In genomic region chr9:30508966-30509365, GRCm38 (mm10) we compare ENCODE assay signal across 24 mouse cellular contexts.
DNase-seq lines count a peak whose midpoint lies in the region; ATAC-seq and TF ChIP-seq lines count a peak whose summit lies in the region.
"Had no signal": no experiment of that assay in that cellular context is flagged by ENCODE, and none has a peak within 500 bp of the region (broad histone marks: within the 10 kb centered on the region; RNA-seq: fewer than 3 reads in every experiment).

No protein-coding gene starts in this region.

- no peaks in the 10 kb centered on the region for H3K36me3 ChIP-seq in heart, embryonic 11.5 days (ENCODE audit: control insufficient read depth, insufficient read depth, low read length)
- H3K36me3 ChIP-seq in midbrain, postnatal 0 days (ENCODE audit: insufficient read depth, low read length): no peaks in the 10 kb centered on the region
- no peaks in the 10 kb centered on the region for H3K36me3 ChIP-seq in midbrain, embryonic 14.5 days (ENCODE audit: control insufficient read depth, insufficient read depth, low read length)
- no peaks in the 10 kb centered on the region for H3K36me3 ChIP-seq in stomach, postnatal 0 days (ENCODE audit: control insufficient read depth, insufficient read depth, low read length)
- no peaks in the 10 kb centered on the region for H3K36me3 ChIP-seq in liver, postnatal 0 days (replicated peaks; ENCODE audit: insufficient read depth, low read length)
- H3K36me3 ChIP-seq: G1E; heart, embryonic 15.5 days; hindbrain, embryonic 12.5 days; limb, embryonic 12.5 days; midbrain, embryonic 10.5 days had no signal

- H3K27me3 ChIP-seq in heart, embryonic 11.5 days (ENCODE audit: control insufficient read depth, insufficient read depth, low read length): no peaks in the 10 kb centered on the region
- H3K27me3 ChIP-seq in midbrain, postnatal 0 days (ENCODE audit: insufficient read depth, low read length): no peaks in the 10 kb centered on the region
- no peaks in the 10 kb centered on the region for H3K27me3 ChIP-seq in midbrain, embryonic 14.5 days (ENCODE audit: control insufficient read depth, insufficient read depth, low read length)
- H3K27me3 ChIP-seq in stomach, postnatal 0 days (ENCODE audit: control insufficient read depth, insufficient read depth, low read length): no peaks in the 10 kb centered on the region
- H3K27me3 ChIP-seq in liver, postnatal 0 days (ENCODE audit: insufficient read depth, low read length): no peaks in the 10 kb centered on the region
- H3K27me3 ChIP-seq: heart, embryonic 15.5 days; hindbrain, embryonic 12.5 days; limb, embryonic 12.5 days had no signal

- TF ChIP-seq CTCF in midbrain, postnatal 0 days (IDR thresholded peaks at IDR 0.05): no peak
- TF ChIP-seq CTCF in stomach, postnatal 0 days (IDR thresholded peaks at IDR 0.05; ENCODE audit: low read depth): no peak
- TF ChIP-seq CTCF in liver, postnatal 0 days (IDR thresholded peaks at IDR 0.05; ENCODE audit: low read depth): no peak

- H3K9ac ChIP-seq in heart, embryonic 11.5 days (ENCODE audit: low read depth, low read length): no peak overlapping the region
- no peak overlapping the region for H3K9ac ChIP-seq in midbrain, postnatal 0 days (replicated peaks; ENCODE audit: low read length, poor library complexity, severe bottlenecking)
- no peak overlapping the region for H3K9ac ChIP-seq in midbrain, embryonic 14.5 days (replicated peaks; ENCODE audit: low read length)
- no peak overlapping the region for H3K9ac ChIP-seq in stomach, postnatal 0 days (ENCODE audit: low read length)
- H3K9ac ChIP-seq in liver, postnatal 0 days (replicated peaks): no peak overlapping the region
- H3K9ac ChIP-seq: heart, embryonic 15.5 days; hindbrain, embryonic 12.5 days; limb, embryonic 12.5 days had no signal

- no peak overlapping the region for H3K4me3 ChIP-seq in heart, embryonic 11.5 days (ENCODE audit: low read depth, low read length)
- H3K4me3 ChIP-seq in midbrain, postnatal 0 days (ENCODE audit: low read depth, low read length): no peak overlapping the region
- H3K4me3 ChIP-seq in midbrain, embryonic 14.5 days (replicated peaks; ENCODE audit: low read depth, low read length): no peak overlapping the region
- no peak overlapping the region for H3K4me3 ChIP-seq in stomach, postnatal 0 days (ENCODE audit: low read depth, low read length)
- H3K4me3 ChIP-seq in liver, postnatal 0 days (ENCODE audit: low read depth, low read length): no peak overlapping the region
- H3K4me3 ChIP-seq: heart, embryonic 15.5 days; hindbrain, embryonic 12.5 days; limb, embryonic 12.5 days; midbrain, embryonic 10.5 days had no signal

- no peak overlapping the region for H3K4me2 ChIP-seq in heart, embryonic 11.5 days
- no peak overlapping the region for H3K4me2 ChIP-seq in midbrain, postnatal 0 days (ENCODE audit: low read depth, low read length, poor library complexity, severe bottlenecking)
- no peak overlapping the region for H3K4me2 ChIP-seq in midbrain, embryonic 14.5 days (ENCODE audit: low read length)
- H3K4me2 ChIP-seq in stomach, postnatal 0 days (replicated peaks; ENCODE audit: low read depth): no peak overlapping the region
- H3K4me2 ChIP-seq in liver, postnatal 0 days (ENCODE audit: low read depth, low read length): no peak overlapping the region
- H3K4me2 ChIP-seq: heart, embryonic 15.5 days; hindbrain, embryonic 12.5 days; limb, embryonic 12.5 days; liver, embryonic 11.5 days had no signal

- DNase-seq in gastrocnemius, adult 18-20 months (ENCODE audit: low spot score): peak; percentile 55
- DNase-seq in gastrocnemius, postnatal 10 days: no peak
- DNase-seq in heart, adult 8-10 months (ENCODE audit: low spot score): peak; percentile 67
- DNase-seq in midbrain, postnatal 0 days (ENCODE audit: low spot score): peak; percentile 12
- DNase-seq in midbrain, embryonic 14.5 days: no peak
- DNase-seq in stomach, postnatal 0 days (ENCODE audit: low spot score): no peak
- DNase-seq in liver, postnatal 0 days: no peak
- DNase-seq: adrenal gland, postnatal 14 days; cerebellum, adult 2 months; cerebellum, postnatal 36 days; kidney, adult 11 months; lung, adult 18-20 months; lung, postnatal 10 days; thymus, adult 2 months; thymus, postnatal 4 days had no signal

- H3K27ac ChIP-seq in heart, embryonic 11.5 days (ENCODE audit: low read depth, low read length): no peak overlapping the region
- no peak overlapping the region for H3K27ac ChIP-seq in midbrain, postnatal 0 days (ENCODE audit: low read depth, low read length)
- no peak overlapping the region for H3K27ac ChIP-seq in midbrain, embryonic 14.5 days (replicated peaks; ENCODE audit: low read depth, low read length)
- H3K27ac ChIP-seq in stomach, postnatal 0 days (replicated peaks): no peak overlapping the region
- H3K27ac ChIP-seq in liver, postnatal 0 days (ENCODE audit: low read depth): no peak overlapping the region
- H3K27ac ChIP-seq: heart, embryonic 15.5 days; hindbrain, embryonic 12.5 days; limb, embryonic 12.5 days; midbrain, embryonic 10.5 days had no signal

- WGBS in heart, embryonic 11.5 days (ENCODE audit: insufficient replicate concordance): 73% methylated on average over 5 of the region's 5 CpGs
- 82% methylated on average over 5 of the region's 5 CpGs for WGBS in midbrain, postnatal 0 days
- WGBS in midbrain, embryonic 14.5 days: 84% methylated on average over 5 of the region's 5 CpGs
- WGBS in stomach, postnatal 0 days: 61% methylated on average over 5 of the region's 5 CpGs
- WGBS in liver, postnatal 0 days (ENCODE audit: insufficient replicate concordance): 72% methylated on average over 5 of the region's 5 CpGs

- H3K9me3 ChIP-seq in heart, embryonic 11.5 days (replicated peaks; ENCODE audit: control insufficient read depth, low read length): no peaks in the 10 kb centered on the region
- H3K9me3 ChIP-seq in midbrain, postnatal 0 days (ENCODE audit: low read length): no peaks in the 10 kb centered on the region
- H3K9me3 ChIP-seq in midbrain, embryonic 14.5 days (ENCODE audit: control insufficient read depth, low read length): no peaks in the 10 kb centered on the region
- no peaks in the 10 kb centered on the region for H3K9me3 ChIP-seq in stomach, postnatal 0 days (ENCODE audit: control insufficient read depth, low read length)
- no peaks in the 10 kb centered on the region for H3K9me3 ChIP-seq in liver, postnatal 0 days (ENCODE audit: low read length)
- H3K9me3 ChIP-seq: G1E; heart, embryonic 15.5 days had no signal

- ATAC-seq in heart, embryonic 11.5 days (replicated peaks; ENCODE audit: insufficient number of reproducible peaks, low FRiP score, low TSS enrichment): no peak
- no peak for ATAC-seq in midbrain, postnatal 0 days (ENCODE audit: low FRiP score)
- no peak for ATAC-seq in midbrain, embryonic 14.5 days (ENCODE audit: low FRiP score, low TSS enrichment)
- no peak for ATAC-seq in stomach, postnatal 0 days (ENCODE audit: low FRiP score, low TSS enrichment)
- no peak for ATAC-seq in liver, postnatal 0 days
- ATAC-seq: forebrain, embryonic 16.5 days; Patski had no signal

- H3K4me1 ChIP-seq in heart, embryonic 11.5 days (ENCODE audit: control insufficient read depth, insufficient read depth, low read length): no peaks in the 10 kb centered on the region
- H3K4me1 ChIP-seq in midbrain, postnatal 0 days (ENCODE audit: insufficient read depth, low read length): no peaks in the 10 kb centered on the region
- no peaks in the 10 kb centered on the region for H3K4me1 ChIP-seq in midbrain, embryonic 14.5 days (ENCODE audit: control insufficient read depth, insufficient read depth, low read length)
- H3K4me1 ChIP-seq in stomach, postnatal 0 days (replicated peaks; ENCODE audit: control insufficient read depth, insufficient read depth): no peaks in the 10 kb centered on the region
- no peaks in the 10 kb centered on the region for H3K4me1 ChIP-seq in liver, postnatal 0 days (ENCODE audit: insufficient read depth)
- H3K4me1 ChIP-seq: heart, embryonic 15.5 days; hindbrain, embryonic 12.5 days; midbrain, embryonic 10.5 days had no signal

- TF ChIP-seq EP300 in stomach, postnatal 0 days (optimal IDR thresholded peaks at IDR 0.05): no peak
- TF ChIP-seq EP300 in liver, postnatal 0 days (IDR thresholded peaks at IDR 0.05; ENCODE audit: low read depth): no peak

Comparison
In these comparisons a context has a peak if more than half of its experiments do, and no peak if none do; other contexts are left out.
1. DNase-seq: peak in gastrocnemius, adult 18-20 months (single experiment), heart, adult 8-10 months (single experiment) and midbrain, postnatal 0 days (single experiment); none in gastrocnemius, postnatal 10 days (single experiment), midbrain, embryonic 14.5 days (single experiment), stomach, postnatal 0 days (single experiment) and liver, postnatal 0 days (single experiment).